Mouse (Mus musculus): ENCODE data around the gene Chrd. TPM values are rescaled to one million over a fixed set of nuclear protein-coding genes. Genes with fewer than 3 reads are reported as not detected.

Chrd gene
- total RNA-seq, 1 experiment, result 3.7 TPM

DNA sequence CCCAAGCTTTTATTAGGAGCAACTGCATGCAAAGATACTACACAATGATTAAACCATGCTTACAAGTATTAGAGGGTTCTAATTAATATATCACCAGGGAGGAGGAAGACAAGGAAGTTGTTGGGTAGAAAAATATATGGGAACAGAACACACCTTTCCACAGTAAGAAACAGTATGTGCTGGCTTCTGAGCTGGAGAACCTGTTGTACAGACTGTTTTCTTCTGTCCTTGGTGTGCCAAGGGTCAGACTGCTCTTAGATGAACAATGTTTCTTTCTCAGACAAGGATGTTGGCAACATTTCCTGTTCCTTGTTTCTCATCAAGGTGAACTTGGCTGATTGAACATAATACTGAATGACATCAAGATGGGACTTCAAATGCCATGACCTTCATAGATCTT lies 51.8 kb downstream of the Chrd start:
- TF ChIP-seq CHD2 (IDR thresholded peaks at IDR 0.05; ENCODE audit: low read depth, low read length), result no peak
- in situ Hi-C loops (cut with MboI; ENCODE audit: low sequenced_read_pairs in 2 of 2, unreplicated experiment in 2 of 2), result loop anchor here in 1 of 2 experiments (25.0 kb wide), 1 partner anchor 403 kb away; no protein-coding TSS in a partner anchor
- no peaks in the 10 kb centered on the region for H3K36me3 ChIP-seq (ENCODE audit: control insufficient read depth, insufficient read depth, low read length, poor library complexity, severe bottlenecking)
- no peak overlapping the region for H3K27ac ChIP-seq (ENCODE audit: insufficient read depth, low read depth, low read length, poor library complexity, severe bottlenecking)
- H3K4me3 ChIP-seq (ENCODE audit: insufficient read depth in 1 of 2, low read depth in 1 of 2, low read length in 2 of 2, poor library complexity in 1 of 2, severe bottlenecking in 1 of 2), result no peak overlapping the region
- no peak for DNase-seq (ENCODE audit: low read depth, low spot score)
- no peaks in the 10 kb centered on the region for H3K4me1 ChIP-seq (ENCODE audit: control insufficient read depth in 2 of 2, insufficient read depth in 2 of 2, low read length in 2 of 2, poor library complexity in 1 of 2)
- no peaks in the 10 kb centered on the region for H3K9me3 ChIP-seq (ENCODE audit: control insufficient read depth, insufficient read depth, low read depth, low read length)
- no peak overlapping the region for H3K9ac ChIP-seq (ENCODE audit: insufficient read depth, low read depth, low read length, poor library complexity, severe bottlenecking)

DNA sequence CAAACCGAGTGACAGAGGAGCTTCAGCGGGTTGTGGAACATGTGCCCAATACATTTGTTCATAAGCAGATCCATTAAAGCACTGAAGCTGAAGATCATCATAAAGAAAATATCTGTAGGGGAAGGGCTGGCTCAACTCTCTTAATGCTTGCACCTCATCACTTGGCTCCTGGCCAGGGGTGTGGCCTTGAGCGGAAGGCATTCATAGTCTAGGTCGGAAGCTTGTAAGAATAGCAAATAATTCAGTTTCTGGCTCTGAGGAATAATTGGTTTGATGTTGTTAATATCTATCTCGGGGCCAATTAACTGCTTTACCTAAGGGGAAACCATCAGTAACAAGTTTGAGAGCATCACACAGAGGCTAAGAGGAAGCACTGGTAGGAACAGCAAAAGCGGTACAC lies 53.6 kb downstream of the Chrd start:
- Histone ChIP-seq H3K36me3 (ENCODE audit: control insufficient read depth, insufficient read depth, low read length, poor library complexity, severe bottlenecking) (no peaks in the 10 kb centered on the region), H3K9me3 (ENCODE audit: control insufficient read depth, insufficient read depth, low read depth, low read length) (no peaks in the 10 kb centered on the region), H3K9ac (ENCODE audit: insufficient read depth, low read depth, low read length, poor library complexity, severe bottlenecking) (no peak overlapping the region), H3K27ac (ENCODE audit: insufficient read depth, low read depth, low read length, poor library complexity, severe bottlenecking) (no peak overlapping the region), H3K4me3 (ENCODE audit: insufficient read depth in 1 of 2, low read depth in 1 of 2, low read length in 2 of 2, poor library complexity in 1 of 2, severe bottlenecking in 1 of 2) (no peak overlapping the region), H3K4me1 (ENCODE audit: control insufficient read depth in 2 of 2, insufficient read depth in 2 of 2, low read length in 2 of 2, poor library complexity in 1 of 2) (peaks cover 2 to 3% of the 10 kb centered on the region in 2 experiments; a peak in 1 of 4 replicates)
- in situ Hi-C loops (cut with MboI; ENCODE audit: low sequenced_read_pairs in 2 of 2, unreplicated experiment in 2 of 2), result loop anchor here in 1 of 2 experiments (25.0 kb wide), 1 partner anchor 401 kb away; no protein-coding TSS in a partner anchor
- TF ChIP-seq HCFC1 (IDR thresholded peaks at IDR 0.05; ENCODE audit: borderline replicate concordance, insufficient read depth, low read length) (no peak), CHD2 (IDR thresholded peaks at IDR 0.05; ENCODE audit: low read depth, low read length) (no peak), ZC3H11A (IDR thresholded peaks at IDR 0.05; ENCODE audit: borderline replicate concordance, low read depth, low read length) (no peak), ZNF384 (IDR thresholded peaks at IDR 0.05; ENCODE audit: low read depth, low read length) (no peak), MAFK (IDR thresholded peaks at IDR 0.05; ENCODE audit: insufficient read depth, low read depth, low read length) (no peak)
- no peak for DNase-seq (ENCODE audit: low read depth, low spot score)

DNA sequence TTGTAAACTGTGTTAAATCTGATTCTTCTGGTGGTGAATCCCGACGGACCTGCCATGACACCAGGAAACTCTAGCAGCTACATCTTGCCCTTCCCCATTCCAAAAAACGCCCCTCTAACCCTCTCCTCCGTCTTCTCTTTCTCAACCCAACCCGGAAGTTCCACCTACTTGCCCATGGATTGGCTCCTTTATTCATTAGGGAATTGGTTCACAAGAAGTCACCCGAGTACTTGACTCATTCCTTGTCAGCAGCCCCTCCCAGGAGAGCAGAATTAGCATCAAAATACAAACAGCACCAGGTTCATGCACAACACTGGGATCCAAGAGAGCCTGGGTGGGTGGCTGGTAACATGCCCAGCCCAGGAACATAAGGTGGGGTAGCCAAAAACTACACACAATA lies 58.9 kb downstream of the Chrd start:
- TF ChIP-seq MAFK (IDR thresholded peaks at IDR 0.05; ENCODE audit: insufficient read depth, low read depth, low read length) (no peak), HCFC1 (IDR thresholded peaks at IDR 0.05; ENCODE audit: borderline replicate concordance, insufficient read depth, low read length) (no peak), ZC3H11A (IDR thresholded peaks at IDR 0.05; ENCODE audit: borderline replicate concordance, low read depth, low read length) (no peak), CHD2 (IDR thresholded peaks at IDR 0.05; ENCODE audit: low read depth, low read length) (no peak), ZNF384 (IDR thresholded peaks at IDR 0.05; ENCODE audit: low read depth, low read length) (no peak)
- Histone ChIP-seq H3K4me1 (ENCODE audit: control insufficient read depth in 2 of 2, insufficient read depth in 2 of 2, low read length in 2 of 2, poor library complexity in 1 of 2) (peaks cover 6 to 11% of the 10 kb centered on the region in 2 experiments; a peak in 3 of 4 replicates), H3K9ac (ENCODE audit: insufficient read depth, low read depth, low read length, poor library complexity, severe bottlenecking) (peak overlapping the region; percentile 72; the same call in 1 of the 2 replicates), H3K27ac (ENCODE audit: insufficient read depth, low read depth, low read length, poor library complexity, severe bottlenecking) (peak overlapping the region; percentile 81; the same call in 1 of the 2 replicates), H3K36me3 (ENCODE audit: control insufficient read depth, insufficient read depth, low read length, poor library complexity, severe bottlenecking) (no peaks in the 10 kb centered on the region), H3K4me3 (ENCODE audit: insufficient read depth in 1 of 2, low read depth in 1 of 2, low read length in 2 of 2, poor library complexity in 1 of 2, severe bottlenecking in 1 of 2) (peak overlapping the region; percentile 70 to 73), H3K9me3 (ENCODE audit: control insufficient read depth, insufficient read depth, low read depth, low read length) (no peaks in the 10 kb centered on the region)
- in situ Hi-C loops (cut with MboI; ENCODE audit: low sequenced_read_pairs in 2 of 2, unreplicated experiment in 2 of 2), result loop anchor here in 1 of 2 experiments (25.0 kb wide), 1 partner anchor 395 kb away; no protein-coding TSS in a partner anchor
- peak; percentile 66 for DNase-seq (ENCODE audit: low read depth, low spot score)

Other genes with a start within 250 kb of the Chrd start
- 159 and 173 TPM in 2 replicates for gene Eif2b5, start 234.3 kb upstream of the Chrd start, total RNA-seq (2012; rRNA removed)
- gene Dvl3, start 216.1 kb upstream of the Chrd start, total RNA-seq (2012; rRNA removed), result 10.6 and 10.8 TPM in 2 replicates
- 170 and 236 TPM in 2 replicates for gene Ap2m1, start 197.6 kb upstream of the Chrd start, total RNA-seq (2012; rRNA removed)
- gene Abcf3, start 184.6 kb upstream of the Chrd start, total RNA-seq (2012; rRNA removed), result 49.8 and 64.0 TPM in 2 replicates
- 0.69 and 1.2 TPM in 2 replicates for gene Vwa5b2, start 143.7 kb upstream of the Chrd start, total RNA-seq (2012; rRNA removed)
- 21.6 and 23.0 TPM in 2 replicates for gene Eef1akmt4, start 121.5 kb upstream of the Chrd start, total RNA-seq (2012; rRNA removed)
- not detected in 2 replicates for gene Gm49333, start 121.5 kb upstream of the Chrd start, total RNA-seq (2012; rRNA removed)
- gene Alg3, start 121.4 kb upstream of the Chrd start, total RNA-seq (2012; rRNA removed), result 28.9 and 43.3 TPM in 2 replicates
- 0.32 and 0.58 TPM in 2 replicates for gene Camk2n2, start 111.8 kb upstream of the Chrd start, total RNA-seq (2012; rRNA removed)
- 6.7 and 11.3 TPM in 2 replicates for gene Ece2, start 103.3 kb upstream of the Chrd start, total RNA-seq (2012; rRNA removed)
- gene Psmd2, start 81.5 kb upstream of the Chrd start, total RNA-seq (2012; rRNA removed), result 200 and 302 TPM in 2 replicates
- 460 and 546 TPM in 2 replicates for gene Eif4g1, start 64.8 kb upstream of the Chrd start, total RNA-seq (2012; rRNA removed)
- 1.9 and 2.6 TPM in 2 replicates for gene Fam131a, start 39.9 kb upstream of the Chrd start, total RNA-seq (2012; rRNA removed)
- gene Polr2h, start 15.5 kb upstream of the Chrd start, total RNA-seq (2012; rRNA removed), result 125 and 134 TPM in 2 replicates
- gene Clcn2, start 15.4 kb upstream of the Chrd start, total RNA-seq (2012; rRNA removed), result 38.2 and 104 TPM in 2 replicates
- gene Thpo, start 1.4 kb downstream of the Chrd start, total RNA-seq (2012; rRNA removed), result 0.18 and 1.2 TPM in 2 replicates

All from ES-E14 (cell line).